Mouse (Mus musculus) B cell, adult 2 months (primary cell): Measurements from ENCODE around the gene Pml.

Experiments used
- DNase-seq, 2 experiments: peaks; one replicate each; pipeline ENCODE4 v3.0.0; 2022

Pml gene

DNA sequence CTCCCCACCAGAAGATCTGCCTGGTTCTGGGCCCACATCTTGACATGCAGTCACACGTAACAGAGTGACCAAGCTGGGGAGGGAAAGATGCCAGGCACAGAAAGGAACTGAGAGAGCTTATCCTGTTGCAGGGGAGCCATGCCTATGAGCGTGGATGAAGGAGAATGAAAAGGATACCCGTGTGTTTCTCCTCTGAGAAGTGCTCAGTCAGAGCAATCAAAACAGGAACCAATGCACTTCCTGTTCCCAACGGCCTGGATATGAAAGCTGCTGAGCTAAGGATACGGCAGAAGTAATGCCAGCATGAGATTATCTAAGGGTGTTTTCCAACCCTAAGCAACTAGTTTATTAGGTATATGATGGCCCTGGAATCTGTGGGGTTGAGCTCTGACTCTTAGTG is 17.2 kb downstream of the Pml start:
- peak in 1 of 2 experiments; percentile 27 for DNase-seq

DNA sequence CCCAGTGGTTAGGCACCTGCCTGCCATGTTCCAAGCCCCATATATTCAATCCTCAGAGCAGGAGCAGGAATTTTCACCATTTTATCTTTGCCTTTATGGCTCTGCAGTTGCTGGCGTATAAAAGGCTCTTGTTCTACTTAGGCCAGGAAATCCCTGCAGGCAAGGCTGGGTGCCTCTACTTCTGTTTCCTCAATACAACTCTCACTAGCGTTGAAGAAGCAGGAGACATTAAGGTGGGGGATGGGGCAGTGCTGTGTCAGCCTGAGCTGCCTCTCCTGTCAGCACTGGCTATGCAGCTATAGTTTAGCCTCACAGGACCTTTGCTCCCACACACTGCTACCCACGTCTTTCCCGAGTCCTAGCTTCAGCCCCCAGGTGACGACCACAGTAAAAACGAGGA is 17.8 kb downstream of the Pml start:
- DNase-seq: peak; percentile 45 to 52

DNA sequence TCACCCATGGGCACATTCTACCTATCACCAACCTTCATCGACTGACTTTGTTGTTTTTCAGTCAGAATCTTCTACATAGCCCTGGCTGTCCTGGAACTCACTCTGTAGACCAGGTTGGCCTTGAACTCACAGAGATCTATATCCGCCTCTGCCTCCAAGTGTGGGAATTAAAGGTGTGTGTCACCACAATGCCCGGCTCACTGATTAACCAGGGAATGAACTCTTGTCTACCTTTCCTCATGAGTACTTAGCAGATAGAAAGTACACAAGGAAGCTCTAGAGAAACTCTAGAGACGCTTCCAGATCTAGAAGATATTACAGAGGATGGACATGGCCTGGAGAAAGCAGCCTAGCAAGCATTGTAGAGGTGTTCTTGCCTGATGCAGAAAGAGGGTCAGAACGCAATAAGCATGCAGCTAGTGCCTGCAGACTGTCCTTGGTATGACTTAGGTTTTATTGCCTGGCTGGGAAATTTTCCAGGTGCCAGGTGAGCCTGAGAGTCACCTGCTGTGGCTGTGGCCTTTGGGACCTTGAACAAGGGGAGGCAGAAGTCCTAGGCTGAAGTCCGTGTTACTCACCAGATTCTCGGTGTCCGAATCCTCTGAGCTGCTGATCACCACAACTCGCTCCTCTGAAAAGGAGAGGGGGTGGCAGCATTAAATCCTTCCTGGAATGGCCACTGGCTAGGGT is 20.7 kb downstream of the Pml start:
- DNase-seq: no peak

DNA sequence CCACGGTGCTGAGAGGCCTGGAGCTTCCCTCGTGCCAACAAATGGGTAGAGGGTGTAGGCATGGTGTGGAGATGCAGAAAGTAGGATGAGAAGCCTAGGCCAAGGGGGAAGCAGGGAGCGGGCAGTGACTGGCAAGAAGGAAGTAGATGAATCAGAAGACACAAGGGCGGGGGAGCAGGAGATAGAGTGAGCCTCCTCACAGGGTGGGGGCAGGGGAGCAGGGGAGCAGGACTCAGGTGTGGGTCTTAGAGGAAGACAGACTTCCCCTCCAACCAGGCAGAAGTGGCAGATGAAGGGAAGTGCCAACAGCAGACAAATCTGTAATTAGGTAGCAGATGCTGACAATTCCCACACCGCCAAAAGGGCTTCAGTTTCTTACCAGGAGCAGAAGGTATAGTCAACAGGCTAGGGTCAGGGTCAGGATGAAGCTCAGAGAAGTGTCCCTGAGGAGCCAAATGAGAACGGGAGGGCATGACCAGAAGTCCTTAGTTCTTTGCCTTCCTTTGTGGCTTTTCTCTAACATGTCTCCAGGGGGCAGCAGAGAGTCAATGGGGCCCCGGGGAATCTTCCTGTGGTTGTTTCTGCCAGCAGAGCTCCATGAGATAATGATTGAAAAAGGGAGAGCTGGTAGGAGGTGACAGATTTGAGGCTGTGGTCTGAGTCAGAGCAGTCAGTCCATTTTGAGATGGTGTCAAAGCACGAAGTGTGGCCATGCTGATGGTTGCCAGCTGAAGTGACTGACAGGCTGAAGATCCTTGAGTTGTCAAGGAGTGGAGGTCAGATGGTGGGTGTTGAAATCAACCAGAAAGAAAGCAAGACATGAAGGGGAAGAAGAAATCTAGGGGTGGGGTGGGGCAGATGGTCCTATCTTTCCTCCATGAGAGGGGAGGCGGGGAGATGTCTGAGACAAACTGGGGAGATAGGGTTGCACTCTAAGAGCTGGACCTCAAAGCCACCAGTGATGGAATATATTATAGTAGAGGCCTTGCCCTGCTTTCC is 23.4 kb downstream of the Pml start:
- peak; percentile 79 to 81 for DNase-seq

DNA sequence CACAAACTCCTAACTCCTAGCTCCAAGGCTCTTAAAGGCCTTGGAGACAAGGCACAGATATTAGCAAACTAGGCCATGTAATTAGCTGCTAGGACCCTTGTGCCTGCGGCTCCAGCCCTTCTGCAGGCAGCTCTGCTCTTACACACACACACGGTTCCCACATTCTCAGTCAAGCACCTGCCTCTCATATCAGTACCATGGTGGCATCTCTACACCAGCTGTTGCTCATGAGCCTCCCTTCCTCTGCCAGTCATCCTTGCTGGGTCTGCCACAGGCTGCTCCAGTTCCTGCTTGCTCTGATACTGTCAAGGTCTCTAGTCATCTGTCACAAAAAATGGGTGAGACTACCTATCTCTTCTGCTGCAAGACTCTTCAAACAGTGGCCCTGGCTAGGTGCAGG is 25.2 kb downstream of the Pml start:
- DNase-seq: no peak

DNA sequence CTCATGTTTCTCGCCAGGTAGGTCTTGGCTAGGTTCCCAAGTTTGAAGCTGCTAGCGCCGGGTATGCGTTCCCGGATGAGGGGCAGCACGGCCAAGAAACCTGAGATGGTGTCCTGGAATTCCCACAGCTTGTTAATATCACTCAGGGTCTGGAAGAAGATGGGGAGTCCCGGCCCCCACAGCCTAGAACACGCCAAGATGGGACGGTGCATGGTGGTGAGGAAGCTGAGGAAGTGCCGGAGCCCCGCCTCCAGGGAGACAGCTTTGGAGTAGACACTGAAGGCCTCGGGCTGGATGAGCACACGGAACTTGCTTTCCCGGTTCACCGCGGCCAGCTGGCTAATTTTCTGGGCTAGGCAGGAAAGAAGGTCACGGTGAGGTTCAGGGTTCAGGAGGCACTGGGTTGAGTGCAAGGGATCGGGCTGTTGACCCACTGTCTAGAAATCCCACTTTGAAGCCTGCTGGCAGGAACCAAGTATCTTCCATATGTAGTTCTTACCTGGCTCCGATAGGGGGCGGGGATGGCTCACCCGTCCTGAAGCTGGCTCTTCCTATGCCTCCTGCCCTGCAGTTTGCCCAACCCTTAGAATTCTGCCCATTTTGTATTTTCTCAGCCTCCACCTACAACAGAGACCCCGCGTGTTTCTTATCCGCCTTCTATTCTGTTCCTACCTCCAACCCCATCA is 29.2 kb downstream of the Pml start:
- DNase-seq: peak; percentile 69 to 70

DNA sequence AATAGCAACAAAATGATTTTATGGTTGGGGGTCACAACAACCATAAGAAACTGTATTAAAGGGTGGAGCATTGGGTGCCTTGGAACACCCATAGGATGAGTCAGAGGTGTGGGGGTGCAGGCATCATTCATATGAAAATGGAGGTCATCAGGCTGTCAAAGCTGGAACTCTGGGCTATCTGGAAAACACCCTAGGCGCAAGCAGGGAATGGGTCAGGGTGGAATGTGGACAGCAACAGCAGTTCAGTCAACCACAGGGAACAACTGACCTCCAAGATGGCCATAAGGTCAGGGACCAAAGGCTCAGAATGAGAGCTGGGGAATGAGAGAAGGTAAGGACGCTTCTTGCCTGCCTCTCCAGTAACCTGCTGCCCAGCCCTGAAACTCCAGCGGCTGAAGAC is 31.0 kb downstream of the Pml start:
- DNase-seq: no peak

DNA sequence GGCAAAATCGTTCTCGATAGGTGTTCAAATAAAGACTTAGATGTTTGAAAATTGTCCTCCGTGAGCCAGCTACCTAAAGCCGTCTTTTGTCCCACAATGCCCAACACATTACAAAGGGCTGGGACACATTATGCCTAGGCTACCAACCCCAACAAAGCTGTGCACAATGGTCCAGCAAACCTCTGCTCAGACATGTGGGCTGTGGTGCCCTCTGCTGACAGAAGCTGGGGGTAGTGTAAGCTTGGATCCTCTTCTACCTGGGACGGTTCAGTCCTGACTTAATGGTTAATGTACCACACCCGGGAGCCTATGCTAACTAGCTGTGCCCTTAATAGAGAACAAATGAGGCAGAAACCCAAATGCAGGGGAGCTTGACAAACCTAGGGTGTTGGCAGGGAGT is 33.2 kb downstream of the Pml start:
- peak; percentile 39 to 42 for DNase-seq

DNA sequence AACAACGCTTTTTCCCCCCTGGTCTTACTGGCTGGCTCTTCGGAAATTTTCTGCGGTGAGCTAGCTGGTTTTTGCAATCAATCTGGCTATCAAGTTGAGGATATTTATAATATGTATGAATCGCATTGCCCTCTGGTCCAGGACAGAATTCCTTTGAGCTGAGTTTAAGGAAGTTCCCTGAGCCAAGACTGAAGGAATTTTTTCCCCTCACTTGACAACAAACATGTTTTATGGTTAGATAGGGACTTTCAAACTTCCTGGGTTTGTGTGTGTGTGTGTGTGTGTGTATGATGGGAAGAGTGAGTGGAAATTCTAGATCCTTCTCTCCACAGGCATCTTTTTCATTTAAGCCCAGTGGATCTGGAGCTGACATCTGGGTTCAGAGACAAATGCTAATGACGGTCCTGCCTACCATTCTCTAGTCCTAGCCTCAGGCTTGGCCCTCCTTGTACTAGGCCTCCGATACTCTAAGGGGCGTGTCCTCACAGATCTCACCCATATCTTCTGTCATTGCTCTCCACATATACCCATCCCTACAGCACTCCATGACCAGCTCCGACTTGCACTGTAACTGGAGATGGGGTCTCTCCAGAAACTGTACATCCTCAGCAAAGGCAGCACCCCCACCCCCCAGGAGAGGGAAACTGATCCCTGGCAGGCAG is 34.9 kb downstream of the Pml start:
- DNase-seq: no peak

DNA sequence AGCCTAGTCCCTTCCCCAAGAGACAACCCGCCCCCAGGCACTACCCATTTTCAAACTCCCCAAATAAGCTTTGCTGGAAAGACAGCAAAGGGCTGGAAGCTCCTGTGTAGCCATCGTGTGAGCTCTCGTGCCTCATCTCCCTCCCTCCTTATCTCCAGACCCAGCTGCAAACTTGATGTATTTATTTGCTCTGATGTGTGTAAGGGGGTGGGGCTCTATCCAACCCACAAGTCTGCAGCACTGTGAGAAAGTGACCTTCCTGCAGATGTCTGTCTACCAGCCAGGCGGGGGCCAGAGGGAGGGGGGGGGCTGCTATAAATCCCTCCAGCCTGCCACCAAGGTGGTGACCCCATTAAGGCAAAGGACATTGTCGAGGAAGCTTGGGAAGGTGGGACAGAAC is 35.7 kb downstream of the Pml start:
- DNase-seq: no peak

DNA sequence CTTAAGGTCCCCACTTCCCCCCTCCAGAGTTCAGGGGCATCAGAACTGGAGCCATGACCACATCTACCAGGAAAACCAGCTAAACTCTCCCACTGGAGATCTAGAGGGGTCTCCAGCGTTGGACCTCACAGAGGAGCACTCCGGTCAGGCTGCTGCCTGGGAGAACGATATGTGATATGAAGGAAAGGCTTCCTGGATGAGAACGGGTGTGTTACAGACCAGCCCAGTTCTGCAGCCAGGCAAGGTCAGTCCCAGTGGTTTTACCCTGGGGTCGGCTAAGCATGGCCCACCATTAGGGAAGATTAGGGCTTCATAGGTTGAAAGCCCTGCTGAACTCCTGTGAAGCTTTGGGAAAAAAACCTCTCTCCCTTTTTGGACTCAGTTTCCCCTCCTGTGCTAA is 36.2 kb downstream of the Pml start:
- no peak for DNase-seq

DNA sequence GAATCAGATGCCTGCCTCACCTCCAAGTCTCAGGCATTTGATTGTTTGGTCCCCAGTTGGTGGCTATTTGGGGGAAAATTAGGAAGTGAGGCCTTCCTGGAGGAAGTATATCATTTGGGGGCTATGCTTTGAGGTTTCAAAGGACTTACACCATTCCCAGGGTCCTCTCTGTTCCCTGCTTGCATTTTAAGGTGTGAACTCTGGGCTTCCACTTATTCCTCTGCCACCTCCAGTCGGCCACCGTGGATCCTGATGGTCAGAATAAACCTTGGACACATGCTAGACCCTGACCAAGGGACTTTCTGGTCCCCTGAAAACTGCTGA is 39.3 kb downstream of the Pml start:
- DNase-seq: no peak

DNA sequence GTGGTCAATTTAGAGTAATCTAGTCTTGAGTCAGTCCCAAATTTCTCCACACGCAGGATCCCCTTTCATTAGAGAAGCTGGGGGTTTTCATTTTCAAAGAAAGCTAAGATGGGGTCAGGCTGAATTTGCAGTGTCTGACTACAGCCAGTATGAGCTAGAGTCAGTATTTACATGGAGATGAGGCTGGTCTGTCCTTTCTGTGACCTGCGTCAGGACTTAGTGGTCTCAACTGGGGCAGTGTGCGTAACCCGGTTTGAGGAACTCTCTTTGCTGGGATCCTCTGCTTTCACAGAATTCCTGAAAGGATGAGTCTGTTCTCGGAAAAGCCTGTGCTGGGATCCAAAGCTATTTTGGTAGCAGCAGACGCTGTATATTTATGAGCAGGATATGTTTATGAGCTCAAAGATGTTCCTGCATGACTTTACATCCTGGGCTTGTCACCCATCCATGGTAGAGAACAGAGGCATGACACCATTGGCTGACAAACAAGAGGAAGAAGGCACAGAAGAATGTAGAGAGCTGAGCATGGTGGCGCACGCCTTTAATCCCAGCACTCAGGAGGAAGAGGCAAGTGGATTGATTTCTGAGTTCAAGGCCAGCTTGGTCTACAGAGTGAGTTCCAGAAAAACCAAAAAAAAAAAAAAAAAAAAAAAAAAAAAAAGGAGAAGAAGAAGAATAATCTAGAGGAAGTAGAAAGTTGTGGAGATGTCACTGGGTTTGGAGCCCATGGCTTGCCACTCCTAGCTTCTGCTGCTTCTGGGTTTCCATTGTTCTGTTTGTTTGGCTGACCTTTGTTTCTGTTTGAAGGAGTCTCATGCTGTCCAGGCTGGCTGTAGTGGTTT is 39.9 kb downstream of the Pml start:
- DNase-seq: no peak

DNA sequence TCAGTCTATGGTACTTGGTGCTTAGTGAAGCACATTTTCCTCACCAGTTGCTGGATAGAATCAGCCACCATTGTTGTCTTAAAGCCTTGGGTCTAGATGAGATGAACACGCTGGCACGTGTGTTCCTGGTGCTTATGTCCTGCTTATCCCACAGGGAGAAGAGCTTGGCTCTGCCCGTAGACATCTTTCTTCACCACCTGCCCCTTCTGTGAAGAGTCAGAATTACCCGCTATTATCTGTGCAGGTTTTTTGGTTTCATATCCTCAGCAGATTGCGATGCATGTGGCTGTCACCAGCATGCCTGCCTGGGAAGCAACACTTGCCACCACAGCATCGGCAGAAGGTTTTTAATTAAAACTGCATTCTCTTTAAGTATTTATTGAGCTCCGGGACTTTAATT is 43.6 kb downstream of the Pml start:
- DNase-seq: no peak

DNA sequence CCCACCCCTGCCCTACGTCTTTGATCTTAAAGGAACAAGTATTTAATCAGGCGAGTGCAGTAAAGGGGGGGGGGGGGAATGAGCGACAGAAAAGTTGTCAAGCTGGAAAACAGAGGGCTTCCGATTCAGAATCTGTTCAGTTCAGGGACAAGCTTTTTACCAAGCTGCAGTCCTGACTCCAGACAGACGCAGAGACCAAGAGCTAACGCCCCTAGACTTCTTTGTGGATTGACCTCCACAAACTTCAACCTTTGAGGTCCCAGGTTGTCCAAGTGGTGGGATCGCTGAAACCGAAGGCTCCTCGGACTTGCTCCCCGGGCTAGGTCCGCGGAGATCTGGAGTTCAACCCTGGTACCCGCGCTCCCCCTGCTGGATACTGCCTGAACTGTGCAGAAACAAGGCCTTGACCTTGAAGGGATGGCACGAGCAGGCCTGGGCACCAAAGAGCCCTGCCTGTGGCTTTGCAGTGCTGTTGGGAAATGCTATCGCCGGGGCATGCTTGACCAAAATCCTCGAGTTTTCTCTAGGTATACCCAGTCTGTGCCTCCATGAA is 45.1 kb downstream of the Pml start:
- DNase-seq: peak; percentile 94 to 95

DNA sequence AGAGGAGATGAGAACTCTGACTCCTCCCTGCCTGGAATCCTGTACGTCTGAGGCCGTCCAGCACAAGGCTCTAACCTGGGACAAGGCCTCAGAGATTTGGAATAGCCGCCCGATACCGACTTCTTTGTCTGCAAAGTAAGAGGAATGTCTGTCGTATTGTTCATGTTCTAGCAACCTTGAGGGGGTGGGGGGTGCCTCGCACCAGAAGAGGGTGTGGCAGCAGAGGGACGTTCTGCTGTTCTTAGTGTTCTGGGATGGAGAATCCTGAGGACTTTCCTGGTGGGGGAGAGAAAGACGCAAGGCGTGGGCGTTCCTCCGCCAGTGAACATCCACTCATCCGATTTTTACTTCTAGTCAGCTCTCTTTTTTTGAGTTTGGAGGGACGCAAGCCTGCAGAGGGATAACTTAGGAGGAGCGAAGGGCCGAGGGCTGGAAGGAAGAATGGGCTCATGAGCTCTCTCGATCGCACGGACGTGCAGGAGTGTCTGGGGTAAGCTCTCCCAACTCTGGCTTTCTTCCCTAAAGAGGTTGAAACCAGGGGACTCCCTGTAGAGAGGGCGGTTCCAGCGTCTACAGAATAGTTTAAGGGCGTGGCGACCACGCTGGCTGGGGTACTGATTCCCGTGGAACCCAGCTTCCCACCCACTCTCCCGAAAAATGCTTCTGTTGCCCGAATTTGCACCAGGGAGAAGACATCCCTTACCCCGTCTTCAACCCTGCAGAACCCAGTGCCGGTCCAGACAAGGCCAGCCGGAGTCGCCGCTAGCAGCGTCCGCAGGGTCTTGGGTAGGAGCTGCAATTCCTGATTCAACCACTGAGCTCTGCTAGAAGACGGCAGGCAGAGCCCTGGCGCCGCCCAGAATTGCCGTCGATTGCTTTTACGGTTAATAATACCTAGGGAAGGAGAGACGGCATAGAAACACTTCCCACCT is 45.8 kb downstream of the Pml start, which contains the start of the genes Islr and Islr2:
Gene Islr (minus strand): TSS at position 791 of the 932 bp plus-strand sequence.
Gene Islr2 (minus strand): TSS at position 804 of the 932 bp plus-strand sequence.
- DNase-seq: peak; percentile 77

DNA sequence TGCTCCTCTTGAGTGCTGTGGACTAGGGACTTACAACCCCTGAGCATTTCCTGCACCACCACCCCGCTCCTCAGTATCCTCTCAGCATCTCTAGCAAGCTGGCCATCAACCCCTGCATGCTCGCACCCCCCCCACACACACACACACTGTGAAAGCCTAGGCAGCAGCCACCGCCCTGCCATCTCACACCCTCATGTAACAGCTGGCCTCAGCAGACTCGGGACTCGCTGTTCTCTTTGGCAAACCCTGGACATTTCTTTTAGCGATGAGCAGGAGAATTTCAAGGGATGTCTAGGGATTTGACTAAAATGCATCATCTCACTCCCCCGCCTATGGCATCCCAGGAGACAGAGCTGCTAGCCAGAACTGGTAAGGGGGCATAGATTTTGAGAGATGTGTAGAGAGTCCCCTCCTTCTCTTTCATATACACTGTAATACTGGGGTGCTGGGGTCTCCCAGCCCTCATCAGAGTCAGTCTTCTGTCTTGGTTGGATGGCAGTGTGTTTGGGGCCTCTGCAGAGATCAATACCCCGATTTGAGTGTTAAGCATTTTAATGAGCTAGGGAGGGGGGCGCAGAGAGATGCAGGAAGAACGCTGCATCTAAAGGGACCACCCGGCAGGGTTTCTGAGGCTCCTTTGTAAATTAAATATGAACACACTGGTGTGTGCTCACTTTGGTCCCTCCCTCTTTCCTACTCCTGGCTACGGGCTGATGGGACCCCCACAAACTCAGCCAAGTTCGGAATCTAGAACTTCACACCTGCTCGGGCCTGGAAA is 46.7 kb downstream of the Pml start:
- no peak for DNase-seq

DNA sequence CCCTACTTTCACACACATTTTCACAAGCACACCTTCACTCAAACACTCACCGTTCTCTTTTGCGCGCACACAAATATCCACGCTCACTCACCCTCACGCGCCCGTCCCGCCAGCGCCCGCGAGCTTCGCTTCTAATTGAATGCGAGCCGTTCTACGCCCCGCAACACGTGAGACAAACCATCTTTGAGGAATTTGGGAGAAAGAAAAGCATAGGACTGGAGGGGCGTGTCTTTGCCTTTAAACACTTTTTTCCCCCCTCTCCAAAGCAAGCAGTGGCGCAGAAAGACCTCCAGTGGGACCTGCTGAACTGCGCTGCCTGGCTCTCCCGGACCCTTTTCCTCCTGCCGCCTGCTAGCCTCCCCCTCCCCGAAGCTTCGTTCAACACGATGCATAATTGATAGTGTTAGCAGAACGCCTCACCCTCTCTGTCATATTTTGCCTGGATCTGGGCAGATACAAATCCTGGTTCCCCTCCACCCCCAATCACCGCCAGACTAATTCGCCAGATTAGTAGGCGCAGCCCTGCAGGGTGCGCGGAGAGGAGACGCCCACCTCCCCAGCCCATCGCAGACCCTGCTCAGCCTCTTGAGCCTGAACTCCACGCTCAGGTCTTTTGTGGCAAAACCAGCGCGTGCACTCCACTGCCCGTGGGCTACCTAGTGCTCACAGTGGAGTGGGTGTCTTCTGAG is 47.6 kb downstream of the Pml start:
- peak in 1 of 2 experiments; percentile 23 for DNase-seq
